Mouse (Mus musculus) adrenal gland, postnatal 14 days (tissue): ENCODE data around the gene Samd8. TPM values are rescaled to one million over a fixed set of nuclear protein-coding genes. Genes with fewer than 3 reads are reported as not detected.

Experiments
- DNase-seq: peaks from one replicate; pipeline ENCODE4 v3.0.0; 2021; ENCODE audit warnings: mixed read lengths
- total RNA-seq: library from RNA; stranded (reverse); gene quantifications from 2 replicates; pipeline ENCODE4 v1.2.3, GENCODE M21; 2021

The Samd8 gene
- total RNA-seq, 1 experiment from 2014 or later: 36.9 TPM

DNA sequence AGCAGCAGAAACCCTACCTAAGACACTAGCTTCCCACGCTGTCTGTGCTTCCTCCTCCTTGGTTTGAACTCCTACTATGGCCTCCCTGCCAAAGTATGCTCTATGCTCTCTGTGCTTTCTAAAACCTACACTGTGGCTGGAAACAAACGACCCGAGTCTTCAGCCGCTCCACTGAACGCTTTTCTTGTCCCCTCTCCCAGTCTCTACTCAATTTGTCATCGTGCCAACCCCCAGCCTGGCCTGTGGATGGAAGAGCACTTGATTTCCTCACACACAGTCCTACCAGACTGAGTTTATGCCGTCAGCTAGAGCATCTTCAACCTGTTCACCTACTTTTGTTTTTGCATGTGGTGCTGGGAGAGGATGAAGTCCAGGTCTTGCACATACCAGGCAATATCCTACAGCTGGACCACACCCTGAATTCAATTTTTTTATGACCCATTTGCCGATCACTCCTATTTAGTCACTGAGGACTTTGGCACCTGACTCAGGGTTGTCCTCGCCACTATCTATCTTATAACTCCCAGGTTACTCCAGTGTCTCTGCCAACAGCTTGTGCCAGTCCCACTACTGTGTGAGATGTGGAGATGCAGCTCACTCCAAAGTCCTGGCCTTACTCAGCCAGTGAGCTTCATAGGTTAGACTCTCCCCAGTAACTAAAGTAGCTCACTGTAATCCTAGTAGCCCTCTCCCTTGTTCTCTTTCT is 75.6 kb downstream of the Samd8 start:
- DNase-seq: no peak

DNA sequence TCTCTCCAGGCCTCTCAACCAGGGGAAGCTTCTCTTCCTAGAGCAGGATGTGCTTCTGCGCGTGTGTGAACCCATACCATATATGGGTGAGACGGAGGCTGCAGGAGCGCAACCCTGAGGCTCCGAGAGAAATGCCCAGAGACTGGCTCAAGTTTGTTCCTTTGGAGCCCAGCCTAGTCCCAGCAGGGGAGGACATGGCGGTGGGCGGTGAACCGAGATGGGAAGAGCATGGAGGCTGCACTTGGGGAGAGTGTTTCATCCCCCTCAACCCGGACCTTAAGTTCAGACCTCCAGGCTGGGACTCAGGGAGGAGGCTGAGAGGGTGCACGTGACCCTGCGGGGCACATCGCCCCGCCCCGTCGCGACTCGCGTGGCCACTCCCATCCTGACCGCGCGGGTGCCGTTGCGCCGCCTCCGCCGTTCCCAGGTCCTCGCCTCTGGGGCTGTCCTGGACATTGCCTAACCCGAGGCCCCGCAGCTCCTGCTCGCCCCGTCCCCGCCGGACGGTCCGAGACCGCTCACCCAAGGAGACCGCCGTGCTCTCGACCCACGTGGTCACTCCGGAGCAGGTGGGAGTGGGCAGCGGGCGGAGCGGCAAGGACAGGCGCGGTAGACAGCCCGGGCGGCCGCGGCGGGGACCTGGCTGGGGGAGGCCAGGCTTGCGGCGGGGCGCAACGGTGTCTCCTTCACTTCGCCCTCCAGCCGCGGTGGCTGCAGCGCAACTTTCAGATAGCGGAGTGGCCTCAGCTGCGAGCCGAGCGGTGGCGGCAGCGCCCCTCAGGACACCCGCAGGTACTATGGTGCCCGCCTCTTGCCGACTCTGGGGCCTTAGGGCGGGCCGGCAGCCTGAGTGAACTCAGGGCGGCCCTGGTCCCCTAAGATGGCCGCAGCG is 80.8 kb downstream of the Samd8 start:
- peak; percentile 98 for DNase-seq

DNA sequence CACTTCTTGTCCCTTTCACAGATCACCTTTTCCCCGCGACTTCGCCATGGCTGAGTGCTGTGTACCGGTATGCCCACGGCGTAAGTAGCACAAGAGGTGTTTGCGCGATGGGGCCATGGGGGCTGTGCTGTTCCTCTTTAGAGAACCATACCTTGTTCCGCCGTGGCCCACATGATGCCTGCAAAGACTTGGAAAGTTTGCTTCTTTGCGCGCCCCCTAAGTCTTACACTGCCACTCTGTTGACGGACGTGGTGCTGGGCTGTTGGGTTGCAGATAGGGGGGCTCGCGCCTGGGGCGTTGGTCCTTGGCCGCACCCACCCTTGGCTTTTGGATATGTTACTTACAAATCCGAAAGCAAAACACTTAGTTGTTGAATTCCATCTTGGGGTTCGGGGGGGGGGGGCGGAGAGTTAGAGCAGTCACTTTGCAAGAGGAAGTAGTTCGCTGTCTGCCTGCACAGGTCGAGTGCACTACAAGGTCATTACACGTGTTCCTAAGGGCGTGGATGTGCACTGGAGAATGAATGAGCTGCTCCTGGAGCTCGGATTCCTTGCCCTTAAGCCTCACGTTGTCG is 81.6 kb downstream of the Samd8 start:
- peak; percentile 27 for DNase-seq

DNA sequence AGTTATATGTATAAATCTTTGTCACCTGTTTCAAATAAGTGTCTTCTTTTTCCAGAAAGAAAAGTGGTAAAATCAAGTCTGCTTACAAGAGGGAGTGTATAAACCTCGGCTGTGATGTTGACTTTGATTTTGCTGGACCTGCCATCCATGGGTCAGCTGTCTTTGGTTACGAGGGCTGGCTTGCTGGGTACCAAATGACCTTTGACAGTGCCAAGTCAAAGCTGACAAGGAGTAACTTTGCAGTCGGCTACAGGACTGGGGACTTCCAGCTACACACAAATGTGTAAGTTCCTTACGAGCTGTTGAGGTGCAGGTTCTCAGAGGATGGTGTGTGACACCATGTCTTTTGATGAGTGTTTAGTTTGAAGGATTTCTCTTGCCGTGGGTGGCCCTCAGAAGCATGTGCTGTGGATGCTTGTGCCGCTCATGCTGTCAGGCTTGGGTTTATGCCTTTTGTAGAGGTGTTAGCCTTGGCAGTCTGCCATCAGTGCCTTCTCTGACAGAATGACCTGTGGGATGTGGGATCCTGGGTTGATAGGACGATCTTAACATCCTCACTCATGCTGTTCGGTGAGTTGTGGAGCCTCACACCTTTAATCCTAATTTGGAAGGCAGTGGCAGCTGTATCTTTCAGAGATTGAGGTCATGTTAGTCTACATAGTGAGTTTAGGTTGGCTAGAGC is 88.1 kb downstream of the Samd8 start:
- DNase-seq: no peak

DNA sequence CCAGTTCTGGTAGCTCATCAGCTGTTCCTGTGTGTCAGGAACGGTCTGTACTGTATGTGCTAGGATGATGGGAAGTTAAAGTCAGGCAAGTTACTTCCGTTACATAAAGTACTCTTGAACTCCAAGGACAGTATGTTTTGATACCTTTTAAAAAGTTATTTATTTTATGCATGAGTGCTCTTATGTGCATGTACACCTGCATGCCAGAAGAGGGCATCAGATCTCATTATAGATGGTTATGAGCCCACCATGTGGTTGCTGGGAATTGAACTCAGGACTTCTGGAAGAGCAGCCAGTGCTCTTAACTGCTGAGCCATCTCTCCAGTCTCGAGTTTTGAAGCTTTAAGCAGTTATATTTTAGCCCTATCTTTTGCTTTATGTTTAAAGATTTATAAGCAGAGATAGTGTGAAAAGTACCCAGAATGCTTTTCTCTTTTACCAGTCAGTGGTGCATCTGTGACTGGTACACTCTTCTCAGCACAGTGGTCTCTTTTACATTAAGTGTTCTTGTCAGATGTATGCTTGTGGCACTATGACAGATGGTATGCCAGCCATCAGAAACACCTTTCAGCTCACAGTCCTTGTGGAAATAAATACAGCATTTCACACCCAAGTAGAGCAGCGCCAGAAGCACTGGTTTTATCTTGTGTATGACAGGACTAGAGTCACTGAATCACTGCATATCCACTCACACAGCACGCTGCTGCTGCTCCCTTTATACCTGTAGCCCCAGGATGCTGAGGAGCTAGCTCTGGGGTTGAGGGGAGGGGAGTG is 91.7 kb downstream of the Samd8 start:
- no peak for DNase-seq

DNA sequence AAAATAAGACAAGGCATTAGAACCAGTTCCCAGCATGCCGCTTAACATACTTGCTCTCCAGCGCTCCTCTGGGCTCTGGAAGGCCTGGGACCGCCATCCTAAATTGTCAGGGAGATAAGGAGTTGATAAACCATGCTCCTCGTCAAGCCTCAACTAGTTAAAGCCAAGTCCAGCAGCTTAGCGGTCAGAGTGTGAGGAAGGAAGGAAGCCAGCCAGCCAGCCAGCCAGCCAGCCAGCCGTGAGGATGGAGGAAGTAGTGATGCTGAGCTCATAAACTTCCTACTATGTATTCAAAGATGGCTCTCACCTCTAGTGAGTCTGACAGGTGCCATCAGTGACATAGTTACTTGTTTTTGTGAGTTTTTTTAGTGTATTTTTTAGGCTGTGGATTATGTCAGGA is 92.9 kb downstream of the Samd8 start:
- no peak for DNase-seq

DNA sequence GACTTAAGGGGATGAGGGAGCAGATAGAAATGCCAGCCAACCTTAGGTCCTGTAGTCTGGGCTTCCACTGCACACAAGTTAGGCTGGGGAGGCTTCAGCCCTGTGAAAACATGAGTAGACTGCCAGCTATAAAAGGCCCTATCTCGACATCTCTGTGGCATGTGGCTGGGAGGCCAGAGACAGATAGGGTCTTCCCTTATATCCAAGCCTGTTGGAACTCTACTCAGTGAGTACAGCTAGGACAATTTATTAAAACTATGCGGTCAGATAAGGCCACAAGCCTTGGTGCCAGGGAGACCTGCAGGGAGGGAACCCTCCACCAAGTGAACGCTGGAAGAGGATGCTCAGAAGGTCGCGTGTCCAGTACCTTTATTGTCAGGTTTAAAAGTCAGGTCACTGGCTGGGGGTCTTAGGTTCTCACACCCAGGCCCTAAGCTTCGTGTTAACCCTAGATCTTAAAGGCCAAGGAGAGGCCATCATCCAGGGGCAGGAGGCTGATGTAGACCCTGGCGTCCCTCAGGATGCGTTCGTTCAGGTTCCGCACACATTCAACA is 96.6 kb downstream of the Samd8 start:
- DNase-seq: no peak

DNA sequence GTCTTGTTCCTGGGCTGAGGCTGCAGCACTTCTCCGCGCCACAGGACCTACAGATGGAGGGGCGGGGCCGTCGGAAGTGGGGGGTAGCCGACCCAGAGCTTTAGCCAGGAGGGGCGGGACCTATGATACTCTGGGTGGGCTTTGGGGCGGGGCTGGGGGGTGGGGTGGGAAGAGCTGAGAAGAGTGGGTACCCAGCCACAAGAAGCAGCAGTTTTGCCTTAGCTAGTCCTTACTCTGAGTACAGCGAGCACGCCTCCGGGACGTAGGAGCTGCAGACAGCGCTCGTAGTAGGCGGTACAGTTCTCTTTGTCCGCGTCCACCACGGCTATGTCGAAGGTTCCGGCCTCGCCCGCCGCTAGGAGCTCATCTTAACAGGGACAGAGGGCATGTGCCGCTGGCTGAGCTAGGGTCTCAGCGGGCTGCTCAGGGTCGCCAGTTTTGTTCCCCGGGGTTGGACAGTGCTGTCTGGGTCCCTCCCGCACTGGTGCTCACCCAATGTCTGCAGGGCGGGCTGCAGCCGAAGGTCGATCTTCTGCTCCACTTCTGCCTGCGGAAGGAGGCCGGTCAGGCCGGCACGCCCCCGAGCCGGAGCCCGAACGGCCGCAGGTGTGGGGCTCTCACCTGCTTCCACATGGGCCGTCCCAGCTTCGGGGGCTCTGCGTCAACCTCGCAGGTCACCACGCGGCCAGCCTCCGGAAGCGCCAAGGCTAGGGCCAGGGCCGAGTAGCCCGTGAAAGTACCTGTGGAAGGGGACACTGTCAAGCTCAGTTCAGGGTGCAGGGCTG is 97.2 kb downstream of the Samd8 start:
- DNase-seq: peak; percentile 66

Other genes with a start within 250 kb of the Samd8 start
- 0.70 and 1.8 TPM in 2 replicates for gene Dupd1, start 36.0 kb upstream of the Samd8 start, total RNA-seq
- not detected in 2 replicates for gene Dusp13, start 650 bp downstream of the Samd8 start, total RNA-seq
- 239 and 261 TPM in 2 replicates for gene Vdac2, start 74.7 kb downstream of the Samd8 start, total RNA-seq
- gene Comtd1, start 98.4 kb downstream of the Samd8 start, total RNA-seq: 36.2 and 38.0 TPM in 2 replicates
- gene Zfp503, start 239.1 kb downstream of the Samd8 start, total RNA-seq: 22.3 and 24.3 TPM in 2 replicates